12 mouse cellular contexts compared by ENCODE assay signal in the genomic region with DNA sequence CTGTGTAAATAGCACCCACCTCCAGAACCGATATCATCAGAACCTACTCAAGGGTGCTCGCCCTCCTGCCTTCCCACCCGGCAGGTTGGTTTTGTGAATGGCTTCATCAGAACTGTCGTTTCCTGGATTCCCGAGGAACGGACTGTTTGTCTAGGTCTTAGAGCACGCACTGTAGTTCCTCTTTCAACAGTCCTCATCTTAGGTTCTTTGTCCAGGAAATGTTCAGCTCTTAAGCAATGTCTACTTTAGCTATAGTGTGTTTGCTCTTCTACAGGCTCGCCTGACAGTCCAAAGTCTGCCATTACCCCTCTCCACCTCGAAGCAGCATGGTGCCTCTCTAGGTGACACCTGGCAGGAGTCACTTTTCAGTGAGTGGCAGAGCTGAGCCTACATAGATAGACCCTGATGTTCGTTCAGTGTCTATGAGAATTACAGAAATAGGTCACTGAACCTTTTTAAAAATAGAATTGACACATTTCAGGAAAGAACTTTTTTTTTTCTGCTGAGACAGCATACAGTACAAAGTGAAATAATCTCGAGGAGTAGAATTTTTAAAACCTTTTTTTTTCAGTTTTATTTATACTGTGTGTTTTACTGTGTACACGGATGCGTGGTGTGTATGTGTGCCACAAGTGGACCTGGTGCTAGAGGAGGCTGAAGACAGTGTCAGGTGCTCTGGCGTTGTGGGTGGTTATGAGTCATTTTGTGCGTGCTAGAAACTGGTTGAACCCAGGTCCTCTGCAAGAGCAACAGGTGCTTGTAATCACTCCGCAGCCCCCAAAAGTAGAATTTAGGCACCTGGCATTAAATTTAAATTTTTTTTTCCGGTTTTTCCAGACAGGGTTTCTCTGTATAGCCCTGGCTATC.
DNase-seq lines count a peak whose midpoint lies in the region; ATAC-seq lines count a peak whose summit lies in the region.
"Had no signal": no experiment of that assay in that cellular context is flagged by ENCODE, and none has a peak within 500 bp of the region (broad histone marks: within the 10 kb centered on the region; RNA-seq: fewer than 3 reads in every experiment).

No protein-coding gene starts in this region.

- ATAC-seq in lung, embryonic 15.5 days (ENCODE audit: borderline replicate concordance, extremely low read depth, low FRiP score, low TSS enrichment): no peak; the same call in 1 of the 2 replicates
- peak; percentile 56; the same call in 1 of the 2 replicates for ATAC-seq in stomach, embryonic 15.5 days (ENCODE audit: insufficient read depth, low FRiP score, low read depth)

- H3K4me2 ChIP-seq in lung, embryonic 15.5 days: no peak overlapping the region
- peak overlapping the region; percentile 17; the same call in 1 of the 2 replicates for H3K4me2 ChIP-seq in stomach, embryonic 15.5 days
- H3K4me2 ChIP-seq: embryonic facial prominence, embryonic 13.5 days; heart, embryonic 12.5 days; midbrain, embryonic 12.5 days had no signal

- no peaks in the 10 kb centered on the region for H3K27me3 ChIP-seq in lung, embryonic 15.5 days
- no peaks in the 10 kb centered on the region for H3K27me3 ChIP-seq in stomach, embryonic 15.5 days (replicated peaks)
- H3K27me3 ChIP-seq: embryonic facial prominence, embryonic 13.5 days; heart, embryonic 12.5 days had no signal

- no peaks in the 10 kb centered on the region for H3K36me3 ChIP-seq in lung, embryonic 15.5 days
- H3K36me3 ChIP-seq in stomach, embryonic 15.5 days: no peaks in the 10 kb centered on the region
- H3K36me3 ChIP-seq: embryonic facial prominence, embryonic 13.5 days; heart, embryonic 12.5 days; midbrain, embryonic 12.5 days had no signal

- no peak overlapping the region for H3K9ac ChIP-seq in lung, embryonic 15.5 days
- no peak overlapping the region for H3K9ac ChIP-seq in stomach, embryonic 15.5 days
- H3K9ac ChIP-seq: embryonic facial prominence, embryonic 13.5 days; heart, embryonic 12.5 days; midbrain, embryonic 12.5 days had no signal

- 59% methylated on average over 17 of the region's 17 CpGs for WGBS in lung, embryonic 15.5 days
- WGBS in stomach, embryonic 15.5 days: 65% methylated on average over 17 of the region's 17 CpGs

- no peaks in the 10 kb centered on the region for H3K9me3 ChIP-seq in lung, embryonic 15.5 days
- H3K9me3 ChIP-seq in stomach, embryonic 15.5 days: no peaks in the 10 kb centered on the region
- H3K9me3 ChIP-seq: embryonic facial prominence, embryonic 13.5 days had no signal

- H3K27ac ChIP-seq in lung, embryonic 15.5 days: peak overlapping the region; percentile 56; the same call in 1 of the 2 replicates
- peak overlapping the region; percentile 26; the same call in 1 of the 2 replicates for H3K27ac ChIP-seq in stomach, embryonic 15.5 days
- H3K27ac ChIP-seq: embryonic facial prominence, embryonic 13.5 days; midbrain, embryonic 12.5 days had no signal

- peak; percentile 31 to 52 for DNase-seq in lung, adult 18-20 months
- no peak for DNase-seq in lung, postnatal 14 days
- peak; percentile 35 for DNase-seq in induced T-regulatory cell, adult 2 months (ENCODE audit: low read depth)
- DNase-seq in cerebellum, adult 18-20 months: no peak
- no peak for DNase-seq in right cerebral cortex, adult 18-20 months
- no peak for DNase-seq in right cerebral cortex, postnatal 36 days (ENCODE audit: low spot score in 2 of 2)
- DNase-seq: kidney, adult 11 months had no signal

- no peak overlapping the region for H3K4me3 ChIP-seq in lung, embryonic 15.5 days
- no peak overlapping the region for H3K4me3 ChIP-seq in stomach, embryonic 15.5 days (replicated peaks)
- H3K4me3 ChIP-seq: embryonic facial prominence, embryonic 13.5 days; heart, embryonic 12.5 days; midbrain, embryonic 12.5 days had no signal

- peaks cover 4% of the 10 kb centered on the region for H3K4me1 ChIP-seq in lung, embryonic 15.5 days
- H3K4me1 ChIP-seq in stomach, embryonic 15.5 days: peaks cover 5% of the 10 kb centered on the region; the same call in 1 of the 2 replicates
- H3K4me1 ChIP-seq: embryonic facial prominence, embryonic 13.5 days; midbrain, embryonic 12.5 days had no signal

Comparison
In these comparisons a context has a peak if more than half of its experiments do, and no peak if none do; other contexts are left out.
1. DNase-seq: peak in lung, adult 18-20 months (2 of 2) and induced T-regulatory cell, adult 2 months (single experiment); none in lung, postnatal 14 days (single experiment), cerebellum, adult 18-20 months (0 of 2), right cerebral cortex, adult 18-20 months (single experiment) and right cerebral cortex, postnatal 36 days (0 of 2).